Mouse (Mus musculus) right cerebral cortex, adult 2 months (tissue): ENCODE measurements around the gene Hecw2.

Experiments used
- DNase-seq, 2 experiments: peaks; one replicate each; pipeline ENCODE4 v3.0.0; 2021 to 2022; ENCODE audit warnings: low spot score in 2 of 2

Hecw2 gene

DNA sequence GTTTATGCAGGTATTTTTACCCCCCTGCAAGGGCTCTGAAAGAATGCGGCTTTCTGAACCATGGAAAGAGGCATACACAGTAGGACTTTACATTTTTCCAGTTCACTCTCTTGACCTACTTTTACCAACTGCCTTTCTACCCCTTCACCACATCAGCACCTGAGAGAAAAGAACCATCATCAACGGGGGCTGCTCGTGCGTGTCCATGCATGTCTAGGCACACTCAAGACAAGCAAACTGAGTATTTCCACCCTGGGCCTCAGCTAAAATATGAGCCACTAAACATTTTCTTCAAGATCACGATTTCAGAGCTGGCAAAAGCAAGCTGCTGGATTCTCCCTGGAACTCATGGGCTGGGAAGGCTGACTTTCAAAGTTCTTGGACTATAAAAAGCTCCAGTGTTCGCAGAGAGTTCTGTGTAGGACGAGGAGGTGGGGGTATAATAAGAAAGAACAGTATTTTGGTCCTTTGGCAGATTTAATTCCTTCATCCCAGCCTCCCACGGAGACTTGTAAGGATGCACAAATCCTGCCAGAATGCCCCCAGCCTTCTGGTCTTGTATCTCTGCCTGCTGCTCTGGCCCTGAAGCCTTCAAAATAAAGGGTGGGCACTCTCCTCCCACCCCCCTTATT is 76.5 kb downstream of the Hecw2 start:
- DNase-seq = peak; percentile 59 to 71

GRCm38 (mm10) chr1:54110920-54111605 is 83.9 kb downstream of the Hecw2 start:
- no peak for DNase-seq

DNA sequence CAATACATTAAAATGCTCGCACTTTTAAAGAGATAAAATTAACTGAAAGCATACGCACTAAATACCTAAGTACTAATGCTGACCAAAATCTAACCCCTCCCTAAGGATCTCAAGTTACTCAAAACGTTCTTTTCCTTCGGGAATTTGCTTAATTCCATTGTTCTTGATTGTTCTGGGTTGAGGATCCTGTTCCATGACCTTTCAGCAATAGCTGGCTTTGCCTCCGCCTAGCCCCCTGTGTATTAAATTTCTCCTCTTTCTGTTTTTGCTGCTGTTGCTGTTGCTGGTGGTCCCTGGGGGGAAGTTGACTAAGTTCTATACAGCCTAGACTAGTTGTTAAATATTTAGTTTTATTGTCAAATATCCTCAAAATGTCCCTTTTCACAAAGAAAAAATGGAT is 85.7 kb downstream of the Hecw2 start:
- DNase-seq = no peak

DNA sequence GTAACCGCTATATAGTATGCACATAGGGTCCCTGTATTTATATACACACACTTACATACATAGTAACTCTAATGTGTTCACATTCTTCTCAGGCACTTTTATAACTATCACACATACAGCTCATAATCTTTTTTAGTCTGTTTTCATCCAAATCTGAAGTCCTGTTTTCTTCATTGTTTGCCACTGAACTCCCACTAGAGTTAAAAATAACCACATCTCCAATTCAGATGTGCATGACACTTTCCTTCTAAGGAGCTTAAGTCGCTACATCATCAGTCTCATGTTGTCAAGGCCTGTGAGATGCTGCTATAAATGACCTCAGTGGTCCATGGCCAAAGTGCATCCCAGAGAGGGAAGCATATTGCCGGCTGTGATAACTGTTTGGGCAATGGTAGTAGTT is 88.2 kb downstream of the Hecw2 start:
- no peak for DNase-seq

GRCm38 (mm10) chr1:54079708-54080107 is 115.3 kb downstream of the Hecw2 start:
- no peak for DNase-seq

- no peak for DNase-seq
Observed at GRCm38 (mm10) chr1:54074456-54074855, 120.5 kb downstream of the Hecw2 start.

GRCm38 (mm10) chr1:54070121-54070520 is 124.8 kb downstream of the Hecw2 start:
- DNase-seq = no peak

DNA sequence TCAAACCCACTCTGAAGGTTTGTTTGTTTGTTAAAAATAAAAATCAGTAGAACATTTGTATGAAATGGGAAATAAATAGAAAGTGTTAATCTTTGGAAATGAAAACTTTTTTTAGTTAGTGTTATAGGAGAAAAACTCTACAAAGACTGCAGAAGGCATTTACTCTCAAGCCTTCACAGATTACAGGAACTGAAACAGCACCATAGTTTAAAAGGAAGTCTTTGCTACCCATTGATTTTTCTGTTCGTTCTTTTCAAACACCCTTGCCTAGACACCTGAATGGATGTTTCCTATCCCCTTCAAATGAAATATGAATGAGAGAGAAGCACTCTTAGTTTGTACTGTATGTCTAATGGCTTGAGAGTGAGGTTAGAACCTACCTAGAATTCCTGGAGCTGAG is 126.7 kb downstream of the Hecw2 start:
- no peak for DNase-seq

DNA sequence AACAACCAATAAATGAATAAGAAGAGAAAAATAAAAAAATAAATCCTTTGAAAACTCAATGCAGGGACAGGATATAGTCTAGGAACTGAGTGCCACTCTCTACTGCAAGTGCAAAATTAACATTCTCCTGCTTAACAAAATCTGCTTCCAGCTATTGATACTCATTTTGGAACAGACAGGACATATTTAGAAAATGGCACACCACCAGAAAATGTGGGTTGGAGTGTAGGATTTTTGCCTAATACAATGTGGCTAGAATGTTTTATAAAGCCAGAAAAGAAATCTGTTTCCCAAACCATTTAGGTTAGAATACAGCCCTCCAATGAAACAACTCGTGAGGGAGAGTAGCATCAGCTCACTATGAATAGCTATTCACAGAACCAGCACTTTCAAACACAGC is 129.5 kb downstream of the Hecw2 start:
- DNase-seq = peak in 1 of 2 experiments; percentile 40

DNA sequence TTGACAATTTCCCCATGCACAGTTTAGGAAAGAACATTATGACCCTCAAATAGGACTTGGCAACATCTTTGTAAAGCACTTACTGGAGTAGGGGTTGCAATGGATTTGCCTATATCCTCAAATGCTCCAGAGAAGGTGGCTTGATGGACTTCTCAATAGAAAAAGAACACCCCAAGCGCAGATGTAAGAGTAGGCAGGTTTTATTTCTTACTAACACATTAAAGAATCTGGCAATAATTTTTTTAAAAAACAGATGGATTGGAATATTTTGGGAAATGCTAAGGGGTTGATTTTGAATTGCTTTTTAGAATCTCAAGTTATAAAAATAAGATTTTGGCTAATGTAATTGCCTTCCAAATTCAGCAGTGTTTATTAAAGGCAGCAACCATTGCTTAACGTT is 133.9 kb downstream of the Hecw2 start:
- DNase-seq = no peak

- no peak for DNase-seq
Observed at GRCm38 (mm10) chr1:54059731-54060130, 135.2 kb downstream of the Hecw2 start.

DNA sequence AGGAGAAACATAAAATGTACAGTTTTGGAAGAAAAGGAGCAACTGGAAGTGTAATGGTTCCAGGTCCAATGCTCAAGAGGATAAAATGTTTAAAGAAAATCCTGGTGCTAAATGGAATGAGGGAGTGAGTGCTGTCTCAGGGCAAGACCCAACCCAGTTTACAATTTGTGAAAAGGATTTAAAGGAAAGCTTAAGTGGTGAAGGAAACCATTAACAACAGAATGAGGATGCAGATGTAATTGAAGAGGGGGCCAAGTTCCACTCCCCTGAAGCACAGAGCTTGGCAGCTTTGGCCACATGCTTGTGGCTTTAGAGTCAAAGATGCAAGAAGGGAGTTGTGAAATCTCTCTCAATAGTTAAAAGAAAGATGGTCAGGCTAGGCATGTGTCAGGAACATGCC is 142.2 kb downstream of the Hecw2 start:
- DNase-seq = no peak

DNA sequence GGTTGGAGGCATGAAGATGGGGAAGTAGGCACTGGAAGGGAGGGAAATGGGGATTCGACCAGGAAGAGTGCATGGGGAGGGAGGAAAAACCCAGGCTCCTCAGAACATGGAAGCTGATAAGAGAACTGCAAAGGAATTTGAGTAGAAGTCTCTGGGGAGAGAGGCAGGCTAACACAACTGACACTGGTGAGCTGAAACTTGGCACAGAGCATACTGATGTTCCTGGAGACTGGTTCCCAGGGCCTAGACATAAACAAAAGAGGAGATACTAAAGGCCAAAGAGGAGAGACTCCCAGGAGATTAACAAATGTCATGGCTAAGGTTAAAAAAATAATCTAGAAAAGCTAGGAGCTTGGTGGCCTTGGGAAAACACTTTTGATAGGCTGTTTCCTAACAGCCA is 148.0 kb downstream of the Hecw2 start:
- DNase-seq = no peak

DNA sequence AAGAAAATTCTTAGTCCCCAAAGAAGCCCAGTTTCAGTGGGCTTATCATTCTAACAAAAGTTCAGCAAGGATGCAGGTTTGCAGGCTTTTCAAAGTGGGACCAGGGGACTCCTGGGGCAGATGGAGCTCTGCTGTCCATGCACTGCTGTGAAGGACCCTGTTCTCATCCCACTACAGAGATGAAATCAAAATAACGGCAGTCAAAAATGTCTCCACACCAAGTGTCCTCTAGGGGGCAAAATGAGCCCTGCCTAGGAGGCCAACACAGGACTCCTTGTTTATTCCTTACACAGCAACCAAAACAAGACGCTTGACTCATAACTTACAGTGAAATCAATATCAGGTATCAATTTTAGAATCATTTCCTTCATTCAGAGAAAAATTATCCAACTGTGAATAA is 155.9 kb downstream of the Hecw2 start:
- peak; percentile 43 to 50 for DNase-seq

DNA sequence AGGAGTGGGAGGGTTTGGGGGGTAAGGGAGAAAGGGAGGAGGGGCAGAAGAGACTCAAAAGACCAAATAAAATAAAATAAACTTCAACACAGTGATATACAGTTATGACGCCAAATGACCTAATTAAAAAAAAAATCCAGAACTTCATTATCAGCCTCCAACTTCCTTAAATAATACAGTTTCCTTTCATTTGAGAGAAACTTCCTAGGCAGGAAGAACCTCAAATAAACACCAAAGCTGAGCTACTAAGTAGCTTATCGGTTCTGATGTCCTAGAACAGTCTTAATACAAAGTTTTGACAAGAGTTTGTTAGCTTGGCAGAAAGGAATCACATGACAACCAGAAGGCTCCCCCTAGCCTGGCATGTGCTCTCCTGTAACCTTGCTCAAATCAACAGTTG is 177.3 kb downstream of the Hecw2 start:
- DNase-seq = no peak

- DNase-seq = no peak
Observed at GRCm38 (mm10) chr1:54015739-54016138, 179.2 kb downstream of the Hecw2 start.

DNA sequence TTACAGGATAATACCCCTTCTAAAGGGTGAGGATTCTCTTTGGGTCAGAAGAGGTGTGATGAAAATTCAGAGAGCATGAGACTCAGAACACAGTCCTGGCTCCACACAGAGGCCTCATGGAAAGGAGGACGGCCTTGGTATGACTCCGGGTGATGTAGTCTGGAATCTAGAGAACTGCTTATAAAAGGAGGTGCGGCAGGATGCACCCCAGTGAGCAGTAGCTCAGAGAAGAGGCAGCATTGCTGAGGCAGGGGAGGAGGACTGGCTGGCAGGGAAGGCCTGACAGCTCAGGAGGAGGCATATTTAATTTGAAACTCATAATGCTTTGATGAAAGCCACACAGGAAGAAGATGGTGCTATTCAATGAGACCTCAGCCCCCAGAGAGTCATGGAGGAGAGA is 182.6 kb downstream of the Hecw2 start:
- DNase-seq = no peak

DNA sequence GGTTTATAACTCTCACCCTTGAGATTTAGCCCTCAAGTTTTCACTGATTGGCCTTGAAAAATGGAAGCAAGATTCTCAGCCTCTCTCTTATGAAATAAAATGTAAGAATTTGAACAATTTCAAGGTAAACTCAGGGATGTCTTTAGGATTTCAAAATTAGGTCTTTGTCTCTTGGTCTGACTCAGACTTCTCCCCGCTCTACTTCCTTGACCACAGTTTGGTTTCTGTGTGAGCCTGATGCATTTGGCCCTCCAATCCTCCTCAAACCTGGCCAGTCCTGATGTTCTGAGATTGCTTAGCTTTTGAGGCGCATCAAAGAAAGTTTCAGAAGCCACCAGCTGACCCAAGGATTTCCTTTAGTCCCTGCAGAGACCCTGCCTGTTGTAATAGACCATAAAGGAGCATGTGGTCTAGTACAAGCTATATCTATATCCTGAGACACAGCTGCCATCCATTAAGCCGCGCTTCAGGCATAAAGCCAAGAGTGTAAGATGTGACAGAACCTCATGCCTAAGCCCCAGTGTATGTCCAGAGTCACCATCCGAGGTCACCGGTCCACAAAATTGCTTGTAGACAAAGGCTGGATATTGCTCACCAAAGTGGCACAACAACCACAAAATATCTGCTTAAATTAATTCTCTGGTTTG is 185.4 kb downstream of the Hecw2 start:
- no peak for DNase-seq

GRCm38 (mm10) chr1:54005860-54006386 is 189.0 kb downstream of the Hecw2 start:
- no peak for DNase-seq

- no peak for DNase-seq
Observed at GRCm38 (mm10) chr1:54003288-54003687, 191.7 kb downstream of the Hecw2 start.

- no peak for DNase-seq
Observed at GRCm38 (mm10) chr1:54002077-54002476, 192.9 kb downstream of the Hecw2 start.

DNA sequence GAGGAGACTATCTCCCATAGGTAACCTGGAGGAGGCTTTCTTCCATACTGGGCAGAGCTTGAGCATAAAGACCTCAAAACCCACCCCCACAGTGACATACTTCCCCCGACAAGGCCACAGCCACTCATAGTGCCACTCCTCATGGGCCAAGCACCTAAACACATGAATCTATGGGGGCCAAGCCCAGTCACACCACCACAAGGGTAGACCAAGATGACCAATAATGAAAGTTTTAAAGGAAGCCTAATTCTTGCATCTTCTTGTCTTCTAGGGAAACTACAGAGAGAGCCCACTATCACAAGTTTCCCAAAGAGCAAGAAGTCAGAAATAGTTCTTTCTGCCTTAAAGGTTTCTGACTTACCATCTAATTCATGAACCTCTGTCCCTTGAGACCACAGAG is 197.7 kb downstream of the Hecw2 start:
- no peak for DNase-seq
